Mouse (Mus musculus) embryonic fibroblast, embryonic 13.5 days (primary cell): ENCODE results near the gene Kcnab2.

Experiments
- CTCF ChIP-seq: IDR thresholded peaks from 2 replicates; pipeline ENCODE4 v1.5.1; 2011; ENCODE audit warnings: mild to moderate bottlenecking, control low read depth, low read length, moderate library complexity, borderline replicate concordance; ENCODE audit not compliant: insufficient read depth
- POLR2A ChIP-seq: IDR thresholded peaks from 2 replicates; pipeline ENCODE4 v1.6.1; 2011; ENCODE audit warnings: low read depth, mild to moderate bottlenecking, control low read depth, low read length, moderate library complexity

GRCm38 (mm10) chr4:152519106-152519505 is 41.4 kb upstream of the Kcnab2 start:
- no peak for TF ChIP-seq CTCF
- TF ChIP-seq POLR2A: no peak
